Mouse (Mus musculus) heart, embryonic 11.5 days (tissue): ENCODE measurements around the gene Ifih1. TPM values are rescaled to one million over a fixed set of nuclear protein-coding genes. Genes with fewer than 3 reads are reported as not detected.

Source experiments
- ATAC-seq: fragments of 200-750 bp; cut with Nextera tagmentation; replicated peaks from 2 replicates; pipeline ENCODE4 v1.8.0; 2017; ENCODE audit warnings: moderate library complexity; ENCODE audit not compliant: insufficient number of reproducible peaks, low FRiP score, low TSS enrichment
- H3K27ac ChIP-seq: fragments of 300-500 bp; sonication (generic); 2 replicates; pipeline ENCODE4 v1.5.1; 2014; ENCODE audit warnings: mild to moderate bottlenecking, low read depth, low read length
- H3K27me3 ChIP-seq: fragments of 300-500 bp; sonication (generic); 2 replicates; pipeline ENCODE4 v1.6.1; 2014; ENCODE audit warnings: mild to moderate bottlenecking, low read length, mixed read lengths; ENCODE audit not compliant: control insufficient read depth, insufficient read depth
- H3K36me3 ChIP-seq: fragments of 300-500 bp; sonication (generic); 2 replicates; pipeline ENCODE4 v1.6.1; 2014; ENCODE audit warnings: mild to moderate bottlenecking, low read length, moderate library complexity, mixed read lengths; ENCODE audit not compliant: control insufficient read depth, insufficient read depth
- H3K4me1 ChIP-seq: fragments of 300-500 bp; sonication (generic); 2 replicates; pipeline ENCODE4 v1.6.1; 2014; ENCODE audit warnings: low read length; ENCODE audit not compliant: control insufficient read depth, insufficient read depth
- H3K4me2 ChIP-seq: fragments of 300-500 bp; sonication (generic); 2 replicates; pipeline ENCODE4 v1.6.1; 2014; ENCODE audit warnings: mild to moderate bottlenecking, moderate library complexity
- H3K4me3 ChIP-seq: fragments of 300-500 bp; sonication (generic); 2 replicates; pipeline ENCODE4 v1.5.1; 2014; ENCODE audit warnings: low read depth, low read length
- H3K9ac ChIP-seq: fragments of 300-500 bp; sonication (generic); 2 replicates; pipeline ENCODE4 v1.6.1; 2014; ENCODE audit warnings: mild to moderate bottlenecking, low read depth, low read length, moderate library complexity
- H3K9me3 ChIP-seq: fragments of 300-500 bp; sonication (generic); replicated peaks from 2 replicates; pipeline ENCODE4 v1.6.1; 2016; ENCODE audit warnings: low read length; ENCODE audit not compliant: control insufficient read depth
- WGBS: fragments of 180-500 bp; shearing (Covaris S2); extraction: QIAGEN DNeasy Blood & Tissue Kit; methylation state at CpG from one replicate; pipeline ENCODE4 v1.1.7; 2014; ENCODE audit not compliant: insufficient replicate concordance; 5-methylcytosine and 5-hydroxymethylcytosine counted together
- polyA plus RNA-seq: library from polyadenylated mRNA; unstranded; fragments of >200 nt; fragmentation: Nextera tagmentation; extraction: Ambion mirVana; gene quantifications from 2 replicates; pipeline ENCODE4 v1.2.1, GENCODE M21; 2014

The Ifih1 gene
- polyA plus RNA-seq, 1 experiment from 2014 or later = 0.80 TPM

DNA sequence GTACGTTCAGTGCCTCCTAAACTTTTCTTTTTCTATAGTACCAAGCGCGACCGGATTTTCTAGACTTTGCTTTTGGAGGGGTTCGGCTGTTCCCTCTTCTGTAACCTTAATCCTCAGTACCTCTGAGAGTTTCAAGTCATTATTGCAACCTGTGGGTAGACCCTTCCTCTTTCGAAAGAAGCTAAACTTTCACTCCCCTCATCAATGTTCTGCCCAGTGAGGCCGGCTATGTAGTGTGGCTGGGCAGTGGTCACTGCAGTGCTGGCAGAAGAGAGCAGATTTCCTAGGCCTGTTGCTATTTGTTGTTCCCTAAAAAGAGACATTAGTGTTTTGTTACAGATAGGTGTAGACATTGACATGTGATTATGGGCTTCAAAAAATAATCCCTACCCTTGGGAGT is 18.8 kb upstream of the Ifih1 start:
- peak overlapping the region; percentile 93 for H3K4me2 ChIP-seq
- WGBS = 64% methylated on average over 7 of the region's 7 CpGs
- H3K27ac ChIP-seq = no peak overlapping the region
- no peaks in the 10 kb centered on the region for H3K27me3 ChIP-seq
- H3K4me1 ChIP-seq = no peaks in the 10 kb centered on the region
- no peaks in the 10 kb centered on the region for H3K36me3 ChIP-seq
- ATAC-seq = no peak
- H3K4me3 ChIP-seq = peak overlapping the region; percentile 66
- no peaks in the 10 kb centered on the region for H3K9me3 ChIP-seq
- H3K9ac ChIP-seq = 0 out of 2 replicates have a peak overlapping the region, but pooled peaks have one; percentile 46

DNA sequence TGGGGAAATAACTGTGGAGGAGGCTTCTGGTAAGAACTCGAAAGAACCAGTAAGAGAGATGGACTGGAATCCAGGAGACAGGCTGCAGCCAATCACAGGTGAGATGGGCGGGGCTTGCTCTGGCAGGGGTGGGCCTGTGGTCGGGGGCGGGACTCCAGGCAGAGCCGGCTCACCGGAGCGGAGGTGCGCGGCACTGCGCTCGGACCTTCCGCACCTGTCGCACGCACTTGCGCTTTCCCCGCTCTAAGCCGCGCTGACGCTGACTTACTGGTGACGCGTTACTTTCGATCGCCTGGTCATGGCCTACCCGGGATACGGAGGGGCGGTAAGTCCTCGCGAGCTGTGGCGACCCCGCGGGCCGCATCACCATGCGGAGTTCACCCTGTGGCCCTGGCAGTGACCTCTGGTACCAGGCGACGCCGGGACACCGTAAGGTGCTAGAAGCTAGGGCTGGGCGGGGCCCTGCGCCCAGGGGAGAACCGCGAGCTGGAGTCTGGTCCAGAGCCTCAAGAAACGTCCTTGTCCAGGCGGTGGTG is 18.1 kb upstream of the Ifih1 start, which contains the start of gene Gca:
TSS of gene Gca (plus strand) at position 151 of the 536 bp plus-strand sequence.
- Histone ChIP-seq H3K4me2 (peak within 1 kb of the TSS; percentile 93), H3K9me3 (no peaks in the 10 kb centered on the region), H3K36me3 (no peaks in the 10 kb centered on the region), H3K4me3 (peak within 1 kb of the TSS; percentile 66), H3K9ac (peak within 1 kb of the TSS; percentile 63), H3K4me1 (no peaks in the 10 kb centered on the region), H3K27ac (no peak within 1 kb of the TSS), H3K27me3 (no peaks in the 10 kb centered on the region)
- WGBS = under 1% methylated on average over 37 of the region's 43 CpGs
- ATAC-seq = peak; percentile 97

DNA sequence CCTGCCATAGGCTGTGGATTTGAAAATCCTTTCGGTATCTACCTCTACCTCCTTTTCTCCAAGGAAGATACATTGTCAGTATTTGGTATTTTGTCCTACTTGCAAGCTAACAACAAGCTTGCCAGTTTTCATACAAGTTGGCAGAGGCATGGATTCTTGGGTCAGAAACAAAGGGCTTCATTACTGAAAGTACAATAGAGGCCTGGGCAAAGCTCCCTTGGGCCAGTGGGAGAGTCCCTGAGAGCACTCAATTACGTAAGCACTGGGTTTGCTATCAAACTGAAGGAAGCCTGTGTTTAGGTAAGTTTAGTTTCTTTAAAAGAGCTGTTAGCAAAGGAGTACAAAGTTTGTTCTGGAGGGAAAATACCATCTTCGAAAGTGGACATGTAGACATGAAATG is 16.5 kb upstream of the Ifih1 start:
- WGBS = 83% methylated on average over 3 of the region's 3 CpGs
- H3K9me3 ChIP-seq = no peaks in the 10 kb centered on the region
- ATAC-seq = no peak
- H3K27me3 ChIP-seq = no peaks in the 10 kb centered on the region
- no peak overlapping the region for H3K4me3 ChIP-seq
- no peaks in the 10 kb centered on the region for H3K4me1 ChIP-seq
- no peaks in the 10 kb centered on the region for H3K36me3 ChIP-seq
- no peak overlapping the region for H3K4me2 ChIP-seq
- no peak overlapping the region for H3K9ac ChIP-seq
- H3K27ac ChIP-seq = no peak overlapping the region

DNA sequence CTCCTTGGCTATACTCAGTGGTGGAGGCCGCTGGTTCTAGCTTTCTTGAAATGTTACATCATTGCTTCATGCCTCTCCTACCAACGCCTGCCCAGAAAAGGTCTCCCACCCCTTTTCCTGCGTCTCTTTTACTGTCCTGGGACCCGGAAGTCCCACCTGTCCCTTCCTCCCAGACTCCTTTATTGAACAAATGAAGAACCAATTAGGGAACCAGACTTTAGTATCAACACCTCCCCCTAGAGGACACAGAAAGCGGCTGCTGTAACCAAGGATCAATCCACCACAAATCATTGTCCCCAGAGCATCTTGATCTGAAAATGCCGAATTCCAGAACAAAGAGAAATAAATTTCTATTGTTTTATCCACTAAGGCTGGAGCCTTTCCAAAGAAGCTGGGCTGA is 14.5 kb upstream of the Ifih1 start:
- Histone ChIP-seq H3K36me3 (no peaks in the 10 kb centered on the region), H3K4me2 (no peak overlapping the region), H3K4me3 (no peak overlapping the region), H3K4me1 (no peaks in the 10 kb centered on the region), H3K9me3 (no peaks in the 10 kb centered on the region), H3K9ac (no peak overlapping the region), H3K27me3 (no peaks in the 10 kb centered on the region), H3K27ac (no peak overlapping the region)
- no peak for ATAC-seq
- WGBS = 44% methylated on average over 6 of the region's 6 CpGs

DNA sequence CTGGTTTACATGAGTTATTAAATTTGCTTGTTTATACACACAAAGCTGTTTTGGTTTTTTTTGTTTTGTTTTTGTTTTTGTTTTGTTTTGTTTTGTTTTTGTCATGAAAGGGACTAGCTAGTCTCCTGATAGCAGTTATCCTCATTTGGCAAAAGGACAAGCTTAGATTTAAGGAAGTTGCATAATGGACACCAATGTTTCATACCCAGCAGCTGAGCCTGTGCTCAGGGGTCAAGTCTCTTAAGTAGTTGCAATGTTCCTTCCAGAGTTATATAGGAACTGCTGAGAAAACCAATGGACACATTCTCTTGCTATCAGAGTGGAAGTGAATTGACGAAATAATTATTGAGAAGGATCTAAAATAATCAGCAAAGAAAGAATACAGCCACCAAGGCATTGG is 10.0 kb upstream of the Ifih1 start:
- Histone ChIP-seq H3K4me1 (no peaks in the 10 kb centered on the region), H3K9me3 (no peaks in the 10 kb centered on the region), H3K27me3 (no peaks in the 10 kb centered on the region), H3K27ac (no peak overlapping the region), H3K36me3 (no peaks in the 10 kb centered on the region), H3K9ac (no peak overlapping the region), H3K4me2 (no peak overlapping the region), H3K4me3 (no peak overlapping the region)
- WGBS = 65% methylated on average over 1 of the region's 1 CpGs
- ATAC-seq = no peak

DNA sequence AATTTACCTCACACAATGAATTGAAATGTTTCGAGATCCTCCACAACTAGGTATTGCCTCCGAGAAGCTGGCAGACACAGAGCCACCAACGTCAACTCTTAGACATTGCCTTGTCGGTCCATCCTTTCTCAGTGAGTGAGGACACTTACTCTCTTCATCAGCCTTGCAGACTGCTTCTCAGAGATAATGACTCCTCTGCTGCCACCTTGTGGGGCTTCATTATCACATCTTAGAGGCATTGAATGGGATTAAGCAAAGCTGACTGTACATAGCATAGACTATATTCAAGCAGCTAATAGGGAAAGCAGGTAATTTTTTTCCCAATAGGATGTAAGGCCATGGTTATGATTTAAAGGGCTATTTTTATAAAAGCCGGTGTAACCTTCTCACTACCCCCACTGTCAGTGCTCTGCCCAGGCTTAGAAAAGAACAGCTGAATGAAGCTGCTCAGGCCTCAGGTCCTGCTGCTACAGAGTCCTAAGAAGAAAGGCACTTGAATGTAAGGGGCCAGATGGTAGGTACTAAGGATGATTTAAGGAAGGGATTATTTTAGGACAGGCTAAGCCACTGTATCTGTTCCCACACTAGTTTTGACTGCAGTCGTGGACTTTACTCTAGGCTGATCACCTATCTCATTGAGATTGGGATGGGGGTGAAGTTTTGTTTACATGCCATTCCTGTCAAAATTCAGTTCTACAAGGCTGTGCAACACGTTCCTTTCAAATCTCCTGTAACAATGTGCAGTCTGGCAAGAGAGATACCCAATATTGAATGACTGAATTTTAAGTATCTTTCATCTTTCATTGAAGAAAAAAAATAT is 8.7 kb upstream of the Ifih1 start:
- Histone ChIP-seq H3K4me1 (no peaks in the 10 kb centered on the region), H3K4me2 (no peak overlapping the region), H3K27ac (no peak overlapping the region), H3K4me3 (no peak overlapping the region), H3K36me3 (no peaks in the 10 kb centered on the region), H3K27me3 (no peaks in the 10 kb centered on the region), H3K9ac (no peak overlapping the region), H3K9me3 (no peaks in the 10 kb centered on the region)
- no peak for ATAC-seq
- 38% methylated on average over 7 of the region's 7 CpGs for WGBS

DNA sequence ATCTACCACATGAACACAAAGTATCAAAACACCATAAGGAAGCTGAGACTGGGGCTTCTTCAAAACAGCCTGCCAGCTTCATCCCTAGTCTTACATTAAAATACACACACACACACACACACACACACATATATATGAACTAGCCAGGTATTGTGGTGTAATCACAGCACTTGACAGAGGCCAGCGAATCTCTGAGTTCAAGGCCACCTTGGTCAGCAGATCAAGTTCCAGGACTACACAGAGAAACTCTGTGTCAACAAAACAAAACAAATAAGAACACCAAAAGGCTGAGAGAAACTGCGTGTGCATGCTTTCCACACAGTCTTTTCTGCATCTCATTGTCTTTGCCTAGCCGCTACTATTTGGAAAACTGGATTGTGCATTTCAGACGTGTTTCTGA is 6.4 kb upstream of the Ifih1 start:
- no peak overlapping the region for H3K4me3 ChIP-seq
- 75% methylated on average over 4 of the region's 4 CpGs for WGBS
- H3K36me3 ChIP-seq = no peaks in the 10 kb centered on the region
- no peaks in the 10 kb centered on the region for H3K27me3 ChIP-seq
- no peak overlapping the region for H3K27ac ChIP-seq
- no peaks in the 10 kb centered on the region for H3K9me3 ChIP-seq
- no peak overlapping the region for H3K4me2 ChIP-seq
- H3K9ac ChIP-seq = no peak overlapping the region
- no peak for ATAC-seq
- H3K4me1 ChIP-seq = no peaks in the 10 kb centered on the region

DNA sequence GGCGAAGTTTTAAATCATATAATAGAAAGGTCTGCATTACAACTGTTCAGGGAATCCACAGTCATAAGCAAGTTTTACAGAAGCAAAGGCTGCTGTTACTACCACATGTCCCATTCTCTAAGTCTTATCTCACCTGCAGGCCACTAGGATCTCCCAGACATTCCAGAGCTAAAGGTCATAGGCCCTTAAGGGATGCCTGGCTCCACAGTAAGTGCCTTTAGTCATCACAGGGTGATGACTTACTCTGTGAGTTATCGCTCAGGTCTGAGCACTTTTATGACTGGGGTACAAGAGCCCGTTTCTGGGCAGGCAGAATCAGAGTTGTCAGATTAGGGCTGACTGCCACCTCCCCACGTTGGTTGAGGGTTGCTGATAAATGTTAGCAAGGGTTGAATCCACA is 5.8 kb upstream of the Ifih1 start:
- Histone ChIP-seq H3K9ac (no peak overlapping the region), H3K4me2 (no peak overlapping the region), H3K9me3 (no peaks in the 10 kb centered on the region), H3K36me3 (no peaks in the 10 kb centered on the region), H3K4me3 (no peak overlapping the region), H3K27me3 (no peaks in the 10 kb centered on the region), H3K27ac (no peak overlapping the region), H3K4me1 (no peaks in the 10 kb centered on the region)
- WGBS = 49% methylated on average over 4 of the region's 4 CpGs
- ATAC-seq = no peak
